Mouse (Mus musculus) CH12.LX (cell line): ENCODE measurements around the gene Ccdc85b. TPM values are rescaled to one million over a fixed set of nuclear protein-coding genes. Genes with fewer than 3 reads are reported as not detected.

Source experiments
- DNase-seq: peaks from one replicate; pipeline ENCODE4 v3.0.0-alpha.2; 2013; ENCODE audit errors: extremely low read depth
- H3K27ac ChIP-seq: 2 replicates; pipeline ENCODE4 v1.5.1; 2012; ENCODE audit warnings: low read depth, mild to moderate bottlenecking, control low read depth, moderate library complexity; ENCODE audit not compliant: insufficient read depth
- H3K27me3 ChIP-seq: replicated peaks from 2 replicates; pipeline ENCODE3; 2012; ENCODE audit warnings: inconsistent platforms
- H3K36me3 ChIP-seq, 2 experiments: replicated peaks in 1 of 2; 2 replicates each; pipeline versions ENCODE3 to v1.6.1; 2012; ENCODE audit warnings: inconsistent platforms in 1 of 2, low read length in 1 of 2, mild to moderate bottlenecking in 1 of 2, mixed read lengths in 1 of 2, moderate library complexity in 1 of 2; ENCODE audit not compliant: control insufficient read depth in 1 of 2, insufficient read depth in 1 of 2
- H3K4me1 ChIP-seq, 2 experiments: 2 replicates each; pipeline ENCODE4 v1.6.1; 2012; ENCODE audit warnings: inconsistent platforms in 1 of 2, moderate library complexity in 1 of 2; ENCODE audit not compliant: insufficient read depth in 2 of 2, control insufficient read depth in 1 of 2
- H3K4me2 ChIP-seq: 2 replicates; pipeline ENCODE4 v1.6.1; 2012; ENCODE audit warnings: low read depth, mild to moderate bottlenecking, control low read depth; ENCODE audit not compliant: poor library complexity, insufficient read depth, severe bottlenecking
- H3K4me3 ChIP-seq, 3 experiments: fragments of 150-350 bp in 1 of 3; sonication (generic) in 1 of 3; replicated peaks in 1 of 3; 2 replicates each; pipeline versions ENCODE3 to v1.5.1; 2011 to 2012; ENCODE audit warnings: low read depth in 2 of 3, low read length in 2 of 3, mild to moderate bottlenecking in 2 of 3, moderate library complexity in 2 of 3, control low read depth in 1 of 3, improper control_type of control experiment in 1 of 3, inconsistent platforms in 1 of 3, mixed read lengths in 1 of 3; ENCODE audit not compliant: poor library complexity in 1 of 3
- H3K79me2 ChIP-seq: replicated peaks from 2 replicates; pipeline ENCODE4 v1.6.1; 2012; ENCODE audit warnings: mild to moderate bottlenecking, moderate library complexity; ENCODE audit not compliant: control insufficient read depth, poor library complexity, insufficient read depth, severe bottlenecking; ENCODE audit errors: extremely low read depth
- H3K9ac ChIP-seq: 2 replicates; pipeline ENCODE4 v1.6.1; 2012; ENCODE audit warnings: low read depth, mild to moderate bottlenecking, control low read depth, moderate library complexity; ENCODE audit not compliant: insufficient read depth
- H3K9me3 ChIP-seq: replicated peaks from 2 replicates; pipeline ENCODE3; 2012; ENCODE audit warnings: low read length, inconsistent platforms, mixed read lengths
- BHLHE40 ChIP-seq: IDR thresholded peaks from 2 replicates; pipeline ENCODE4 v1.6.1; 2011; ENCODE audit warnings: mild to moderate bottlenecking, low read depth, low read length, improper control_type of control experiment
- CHD2 ChIP-seq: IDR thresholded peaks from 2 replicates; pipeline ENCODE4 v1.6.1; 2011; ENCODE audit warnings: low read length, improper control_type of control experiment
- EP300 ChIP-seq: IDR thresholded peaks from 2 replicates; pipeline ENCODE4 v1.6.1; 2011; ENCODE audit warnings: low read length, improper control_type of control experiment
- ETS1 ChIP-seq: conservative IDR thresholded peaks from 2 replicates; pipeline ENCODE4 v1.6.1; 2012; ENCODE audit warnings: low read depth, mild to moderate bottlenecking, inconsistent platforms, low read length, improper control_type of control experiment, moderate library complexity
- HCFC1 ChIP-seq: IDR thresholded peaks from 2 replicates; pipeline ENCODE4 v1.6.1; 2012; ENCODE audit warnings: low read depth, mild to moderate bottlenecking, inconsistent platforms, low read length, improper control_type of control experiment
- IRF4 ChIP-seq: IDR thresholded peaks from 2 replicates; pipeline ENCODE4 v1.6.1; 2014; ENCODE audit warnings: low read depth, mild to moderate bottlenecking, inconsistent platforms, low read length, improper control_type of control experiment
- JUN ChIP-seq: IDR thresholded peaks from 2 replicates; pipeline ENCODE4 v1.6.1; 2011; ENCODE audit warnings: low read depth, mild to moderate bottlenecking, low read length, improper control_type of control experiment, moderate library complexity; ENCODE audit not compliant: insufficient read depth
- JUND ChIP-seq: conservative IDR thresholded peaks from 2 replicates; pipeline ENCODE4 v1.6.1; 2011; ENCODE audit warnings: low read depth, low read length, improper control_type of control experiment
- MAFK ChIP-seq: IDR thresholded peaks from 2 replicates; pipeline ENCODE4 v1.6.1; 2011; ENCODE audit warnings: low read length, improper control_type of control experiment; ENCODE audit not compliant: insufficient replicate concordance
- MAX ChIP-seq: IDR thresholded peaks from 2 replicates; pipeline ENCODE4 v1.6.1; 2011; ENCODE audit warnings: low read length, improper control_type of control experiment
- MAZ ChIP-seq: IDR thresholded peaks from 2 replicates; pipeline ENCODE4 v1.6.1; 2012; ENCODE audit warnings: low read depth, mild to moderate bottlenecking, inconsistent platforms, low read length, improper control_type of control experiment, moderate library complexity
- MEF2A ChIP-seq: IDR thresholded peaks from 2 replicates; pipeline ENCODE4 v1.6.1; 2014; ENCODE audit warnings: low read depth, mild to moderate bottlenecking, inconsistent platforms, low read length, improper control_type of control experiment, borderline replicate concordance
- NRF1 ChIP-seq: IDR thresholded peaks from 2 replicates; pipeline ENCODE4 v1.6.1; 2014; ENCODE audit warnings: low read depth, mild to moderate bottlenecking, inconsistent platforms, low read length, improper control_type of control experiment, moderate library complexity
- PAX5 ChIP-seq: IDR thresholded peaks from 2 replicates; pipeline ENCODE4 v1.6.1; 2012; ENCODE audit warnings: low read length, inconsistent platforms, mixed read lengths
- POLR2A ChIP-seq: IDR thresholded peaks from 2 replicates; pipeline ENCODE4 v1.6.1; 2011; ENCODE audit warnings: low read depth, mild to moderate bottlenecking, improper control_type of control experiment, low read length
- POLR2AphosphoS2 ChIP-seq: IDR thresholded peaks from 2 replicates; pipeline ENCODE4 v1.6.1; 2011; ENCODE audit warnings: low read depth, low read length, improper control_type of control experiment
- RCOR1 ChIP-seq: conservative IDR thresholded peaks from 2 replicates; pipeline ENCODE4 v1.6.1; 2012; ENCODE audit warnings: low read depth, mild to moderate bottlenecking, inconsistent platforms, low read length, improper control_type of control experiment
- SIN3A ChIP-seq: IDR thresholded peaks from 2 replicates; pipeline ENCODE4 v1.6.1; 2012; ENCODE audit warnings: low read length, improper control_type of control experiment, inconsistent platforms
- TCF12 ChIP-seq: IDR thresholded peaks from 2 replicates; pipeline ENCODE4 v1.6.1; 2014; ENCODE audit warnings: low read depth, mild to moderate bottlenecking, inconsistent platforms, low read length, improper control_type of control experiment
- UBTF ChIP-seq: IDR thresholded peaks from 2 replicates; pipeline ENCODE4 v1.6.1; 2012; ENCODE audit warnings: low read depth, mild to moderate bottlenecking, inconsistent platforms, low read length, improper control_type of control experiment, moderate library complexity
- USF1 ChIP-seq: IDR thresholded peaks from 2 replicates; pipeline ENCODE4 v1.6.1; 2014; ENCODE audit warnings: low read depth, mild to moderate bottlenecking, inconsistent platforms, low read length, improper control_type of control experiment
- USF2 ChIP-seq: conservative IDR thresholded peaks from 2 replicates; pipeline ENCODE4 v1.6.1; 2011; ENCODE audit warnings: low read depth, low read length, improper control_type of control experiment
- ZMIZ1 ChIP-seq: IDR thresholded peaks from 2 replicates; pipeline ENCODE4 v1.6.1; 2012; ENCODE audit warnings: low read depth, mild to moderate bottlenecking, inconsistent platforms, low read length, improper control_type of control experiment
- ZNF384 ChIP-seq: IDR thresholded peaks from 2 replicates; pipeline ENCODE4 v1.6.1; 2012; ENCODE audit warnings: low read depth, low read length, improper control_type of control experiment, inconsistent platforms
- dilution Hi-C: fragments of 300-500 bp; cut with MboI; formaldehyde crosslinking; loops from 2 replicates; pipeline ENCODE4 v1.14.3; 2020; ENCODE audit warnings: low sequenced_read_pairs; ENCODE audit not compliant: extremely low pct_unique_long_range_greater_than_20kb, extremely low pct_ligation_motif_present
- in situ Hi-C: fragments of 300-500 bp; cut with MboI; formaldehyde crosslinking; loops from 3 replicates; pipeline ENCODE4 v1.14.3; 2019; ENCODE audit warnings: low sequenced_read_pairs, low pct_ligation_motif_present, low pct_unique_long_range_greater_than_20kb, mixed read lengths
- polyA plus RNA-seq: library from polyadenylated mRNA; unstranded; fragments of >175 nt; gene quantifications from 2 replicates; pipeline ENCODE4 v1.2.1, GENCODE M21; 2012; ENCODE audit warnings: low read depth; ENCODE audit not compliant: insufficient read length
- total RNA-seq, 2 experiments: library from RNA; depleted of rRNA; stranded (reverse); fragments of 300-350 nt in 1 of 2; fragments of >200 nt in 1 of 2; gene quantifications; 2 replicates each; pipeline ENCODE4 v1.2.3; 2012 to 2014

Gene Ccdc85b
- total and polyA plus RNA-seq, 3 experiments = 2.1 to 4.2 (median 4.1) TPM

DNA sequence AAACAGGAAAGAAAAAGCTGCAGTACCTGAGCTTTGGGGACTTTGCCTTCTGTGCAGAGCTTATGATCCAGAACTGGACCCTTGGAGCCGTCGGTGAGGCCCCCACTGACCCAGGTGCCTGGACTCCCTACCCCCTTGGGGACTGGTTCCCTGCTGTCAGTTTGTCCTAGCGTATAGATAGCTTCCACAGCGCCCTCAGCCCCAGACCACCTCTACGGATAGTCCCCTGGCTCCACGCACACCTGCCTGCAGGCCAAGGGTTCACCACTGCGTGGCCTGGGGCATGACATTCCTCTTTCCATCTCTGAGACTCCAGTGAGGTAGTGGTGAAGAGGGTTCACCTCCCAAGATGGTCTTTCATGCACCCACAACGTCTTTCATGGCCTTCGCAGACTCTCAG, 5.5 kb upstream of the Ccdc85b start:
- TF ChIP-seq MAFK = no peak
- no peak for TF ChIP-seq HCFC1
- TF ChIP-seq USF2 = no peak
- TF ChIP-seq EP300 = no peak
- TF ChIP-seq NRF1 = no peak
- TF ChIP-seq UBTF = no peak
- no peak for TF ChIP-seq ZMIZ1
- no peak for TF ChIP-seq SIN3A
- TF ChIP-seq JUN = no peak
- no peak for TF ChIP-seq ETS1
- no peak for TF ChIP-seq TCF12
- no peak for TF ChIP-seq IRF4
- TF ChIP-seq POLR2AphosphoS2 = no peak
- TF ChIP-seq USF1 = no peak
- TF ChIP-seq PAX5 = no peak
- no peak for TF ChIP-seq MAX
- TF ChIP-seq RCOR1 = no peak
- no peak for TF ChIP-seq BHLHE40
- TF ChIP-seq MEF2A = no peak
- Histone ChIP-seq H3K27ac (no peak overlapping the region), H3K36me3 (peaks cover 57 to 68% of the 10 kb centered on the region in 2 experiments), H3K4me2 (no peak overlapping the region), H3K4me3 (no peak overlapping the region), H3K79me2 (peaks cover 6% of the 10 kb centered on the region), H3K27me3 (peaks cover 7% of the 10 kb centered on the region), H3K4me1 (peaks cover 3 to 18% of the 10 kb centered on the region in 2 experiments; a peak in 3 of 4 replicates), H3K9me3 (no peaks in the 10 kb centered on the region), H3K9ac (no peak overlapping the region)
- no peak for DNase-seq
- in situ Hi-C loops (no loop called here), dilution Hi-C loops (no loop called here)

DNA sequence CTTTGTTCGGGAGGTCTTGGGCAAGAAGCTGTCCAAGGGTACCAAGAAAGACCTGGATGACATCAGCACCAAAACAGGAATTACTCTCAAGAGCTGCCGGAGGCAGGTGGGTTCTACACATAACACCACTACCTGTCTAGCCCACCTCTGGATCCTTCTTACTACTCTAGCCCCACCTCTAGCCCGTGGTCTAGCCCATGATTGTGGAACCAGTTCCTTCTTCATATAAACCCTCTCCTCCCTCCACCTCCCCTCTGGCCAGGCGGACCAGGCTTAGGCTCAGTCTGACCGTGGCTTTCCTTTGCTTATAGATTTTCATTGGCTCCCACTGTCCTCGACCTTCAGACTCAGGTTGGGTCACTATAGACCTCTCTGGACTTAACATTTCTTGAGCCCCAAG, 3.7 kb upstream of the Ccdc85b start:
- Histone ChIP-seq H3K4me2 (peak overlapping the region; percentile 93), H3K9ac (peak overlapping the region; percentile 85), H3K79me2 (peaks cover 8% of the 10 kb centered on the region), H3K4me3 (peak overlapping the region; percentile 86 to 97 (median 88)), H3K4me1 (peaks cover 5 to 25% of the 10 kb centered on the region in 2 experiments; a peak in 3 of 4 replicates), H3K9me3 (no peaks in the 10 kb centered on the region), H3K36me3 (peaks cover 42 to 50% of the 10 kb centered on the region in 2 experiments), H3K27ac (no peak overlapping the region), H3K27me3 (peaks cover 7% of the 10 kb centered on the region)
- TF ChIP-seq HCFC1 (no peak), EP300 (no peak), SIN3A (no peak), CHD2 (no peak), JUND (no peak), PAX5 (no peak), ETS1 (no peak), MAZ (no peak), POLR2A (no peak), MAFK (no peak), ZNF384 (no peak)
- no peak for DNase-seq
- in situ Hi-C loops = no loop called here
- dilution Hi-C loops = no loop called here
